Mouse (Mus musculus) midbrain, embryonic 15.5 days (tissue): ENCODE measurements around the gene Dimt1. TPM values are rescaled to one million over a fixed set of nuclear protein-coding genes. Genes with fewer than 3 reads are reported as not detected.
"Not testable (repeated sequence)": the region's sequence is repeated elsewhere in the genome, so short reads cannot be mapped to it uniquely, and the experiment has no call there.

ENCODE experiments used
- ATAC-seq: fragments of 200-750 bp; cut with Nextera tagmentation; replicated peaks from 2 replicates; pipeline ENCODE4 v1.8.0; 2017; ENCODE audit warnings: moderate TSS enrichment
- H3K27ac ChIP-seq: fragments of 300-500 bp; sonication (generic); 2 replicates; pipeline ENCODE4 v1.5.1; 2015; ENCODE audit warnings: mild to moderate bottlenecking, inconsistent platforms
- H3K27me3 ChIP-seq: fragments of 300-500 bp; sonication (generic); replicated peaks from 2 replicates; pipeline ENCODE4 v1.6.1; 2015; ENCODE audit warnings: inconsistent platforms
- H3K36me3 ChIP-seq: fragments of 300-500 bp; sonication (generic); replicated peaks from 2 replicates; pipeline ENCODE4 v1.6.1; 2015; ENCODE audit warnings: inconsistent platforms
- H3K4me1 ChIP-seq: fragments of 300-500 bp; sonication (generic); 2 replicates; pipeline ENCODE4 v1.6.1; 2015; ENCODE audit warnings: inconsistent platforms
- H3K4me2 ChIP-seq: fragments of 300-500 bp; sonication (generic); 2 replicates; pipeline ENCODE4 v1.6.1; 2015; ENCODE audit warnings: inconsistent platforms, mild to moderate bottlenecking, moderate library complexity
- H3K4me3 ChIP-seq: fragments of 300-500 bp; sonication (generic); 2 replicates; pipeline ENCODE4 v1.5.1; 2015; ENCODE audit warnings: mild to moderate bottlenecking, inconsistent platforms
- H3K9ac ChIP-seq: fragments of 300-500 bp; sonication (generic); 2 replicates; pipeline ENCODE4 v1.6.1; 2015; ENCODE audit warnings: mild to moderate bottlenecking, inconsistent platforms
- H3K9me3 ChIP-seq: fragments of 300-500 bp; sonication (generic); 2 replicates; pipeline ENCODE4 v1.6.1; 2016; ENCODE audit warnings: inconsistent platforms
- WGBS: fragments of 180-500 bp; shearing (Covaris S2); methylation state at CpG from one replicate; pipeline ENCODE4 v1.1.7; 2015; ENCODE audit warnings: mixed read lengths; 5-methylcytosine and 5-hydroxymethylcytosine counted together
- polyA plus RNA-seq: library from polyadenylated mRNA; unstranded; fragments of >200 nt; fragmentation: Nextera tagmentation; extraction: Ambion mirVana; gene quantifications from 2 replicates; pipeline ENCODE4 v1.2.1, GENCODE M21; 2015

The Dimt1 gene
- polyA plus RNA-seq: 37.2 and 37.8 TPM in 2 replicates

DNA sequence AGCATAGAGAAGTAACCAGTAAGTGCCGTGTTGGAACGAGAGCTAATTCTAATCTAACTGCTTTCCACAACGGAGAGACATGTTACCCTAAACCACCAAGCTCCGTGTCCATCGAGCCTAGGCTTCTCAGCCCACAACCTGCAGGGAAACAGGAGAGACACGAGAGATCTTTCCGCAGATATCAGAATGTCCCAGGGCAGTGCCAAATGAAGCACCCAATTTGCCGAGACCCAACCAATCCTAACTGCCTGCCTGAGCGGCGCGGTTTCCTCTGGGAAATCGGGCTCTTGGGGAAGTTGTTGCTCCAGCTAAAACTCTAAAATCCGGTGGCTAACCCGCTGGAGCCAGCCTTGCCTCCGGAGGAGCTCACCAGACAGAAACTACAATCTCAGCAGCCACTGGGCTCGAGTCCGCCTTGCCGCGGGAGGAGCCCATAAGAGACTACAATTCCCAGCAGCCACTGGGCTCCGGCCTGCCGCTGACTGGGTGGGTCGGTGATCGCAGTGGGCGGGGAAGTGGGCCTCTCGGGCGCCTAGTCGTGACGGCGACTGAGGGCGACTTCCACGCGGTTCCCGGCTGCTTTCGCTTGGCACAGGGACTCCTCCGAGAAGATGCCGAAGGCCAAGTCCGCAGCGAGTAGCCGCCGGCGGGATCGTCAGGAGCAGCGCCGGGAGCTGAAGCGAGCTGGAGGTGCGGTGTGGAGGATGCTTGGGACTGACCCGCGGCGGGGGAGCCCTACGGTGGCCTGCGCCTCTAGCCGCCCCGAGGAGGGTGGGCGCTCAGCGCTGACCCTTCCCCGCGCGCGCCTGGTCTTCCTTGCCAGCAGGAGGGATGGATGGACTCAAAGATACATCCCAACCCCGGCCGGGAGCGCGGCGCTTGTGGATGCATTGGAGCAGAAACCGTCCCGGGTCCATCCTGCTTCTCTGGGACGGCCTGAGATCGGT is at the start of gene Dimt1:
Gene Dimt1, plus strand, starts transcription at position 534 of the 947 bp plus-strand sequence.
- Histone ChIP-seq H3K4me3 (peak within 1 kb of the TSS; percentile 67), H3K9ac (peak within 1 kb of the TSS; percentile 68), H3K4me2 (peak within 1 kb of the TSS; percentile 59), H3K9me3 (no peaks in the 10 kb centered on the region), H3K27ac (peak within 1 kb of the TSS; percentile 85), H3K27me3 (no peaks in the 10 kb centered on the region), H3K36me3 (peaks cover 7% of the 10 kb centered on the region; the same call in 1 of the 2 replicates), H3K4me1 (peaks cover 19% of the 10 kb centered on the region)
- ATAC-seq: peak; percentile 99
- under 1% methylated on average over 68 of the region's 68 CpGs for WGBS

DNA sequence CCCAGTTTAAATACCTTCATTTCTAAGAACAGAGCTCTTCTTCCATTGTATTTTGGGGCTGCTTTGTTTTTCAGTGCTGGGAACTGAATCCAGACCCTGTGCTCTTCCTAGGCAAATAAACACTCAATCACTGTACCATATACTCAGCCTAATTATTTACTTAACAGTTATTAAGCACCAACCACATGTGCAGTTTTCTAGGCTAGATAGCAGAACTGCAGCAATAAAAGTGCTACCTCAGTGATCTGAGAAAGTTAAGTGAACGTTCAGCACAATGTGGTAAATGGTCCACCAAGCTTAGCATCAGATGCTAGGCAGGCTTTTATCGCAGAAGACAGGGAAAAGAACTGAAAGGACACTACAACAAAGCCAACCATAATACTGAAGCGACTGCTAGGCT is 42.3 kb upstream of the Dimt1 start:
- 93% methylated on average over 3 of the region's 3 CpGs for WGBS
- no peaks in the 10 kb centered on the region for H3K9me3 ChIP-seq
- no peaks in the 10 kb centered on the region for H3K27me3 ChIP-seq
- H3K4me2 ChIP-seq: no peak overlapping the region
- ATAC-seq: no peak
- H3K36me3 ChIP-seq: peaks cover 13% of the 10 kb centered on the region
- H3K4me1 ChIP-seq: no peaks in the 10 kb centered on the region
- no peak overlapping the region for H3K9ac ChIP-seq
- no peak overlapping the region for H3K27ac ChIP-seq
- H3K4me3 ChIP-seq: no peak overlapping the region

DNA sequence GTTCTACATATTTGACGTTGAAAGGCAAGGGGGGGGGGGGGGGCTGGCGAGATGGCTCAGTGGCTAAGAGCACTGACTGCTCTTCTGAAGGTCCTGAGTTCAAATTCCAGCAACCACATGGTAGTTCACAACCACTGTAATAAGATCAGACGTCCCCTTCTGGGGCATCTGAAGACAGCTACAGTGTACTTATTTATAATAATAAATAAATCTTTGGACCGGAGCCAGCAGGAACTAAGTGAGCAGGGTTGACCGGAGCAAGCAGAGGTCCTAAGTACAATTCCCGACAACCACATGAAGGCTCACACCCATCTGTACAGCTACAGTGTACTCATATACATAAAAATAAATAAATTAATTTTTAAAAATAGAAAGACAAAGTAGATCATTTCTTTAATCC is 41.8 kb upstream of the Dimt1 start:
- not testable (repeated sequence) for ATAC-seq, H3K9ac ChIP-seq, H3K27me3 ChIP-seq, H3K9me3 ChIP-seq, H3K4me3 ChIP-seq, H3K4me2 ChIP-seq, H3K4me1 ChIP-seq, H3K27ac ChIP-seq
- WGBS: 88% methylated on average over 6 of the region's 6 CpGs
- H3K36me3 ChIP-seq: peaks cover 17% of the 10 kb centered on the region

DNA sequence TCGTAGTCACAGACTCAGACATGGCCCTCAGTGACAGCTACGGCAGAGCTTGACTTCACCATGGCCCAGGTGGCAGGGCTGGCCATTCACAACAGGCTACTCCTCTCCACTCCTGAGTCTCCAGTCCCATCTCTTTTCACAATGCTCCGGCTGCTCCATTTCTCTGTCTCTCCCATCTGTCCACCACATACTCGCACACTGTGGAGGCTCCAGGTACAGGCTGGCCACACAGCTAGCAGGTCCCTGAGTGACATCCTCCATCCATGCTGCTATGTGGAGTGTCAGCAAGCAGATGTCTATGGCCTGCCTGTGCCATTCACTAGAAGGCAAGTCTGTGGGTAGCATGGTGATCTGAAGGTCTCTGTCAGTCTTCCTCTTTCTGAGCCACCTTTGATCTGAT is 39.7 kb upstream of the Dimt1 start:
- Histone ChIP-seq H3K27ac (no peak overlapping the region), H3K36me3 (peaks cover 18% of the 10 kb centered on the region), H3K4me3 (no peak overlapping the region), H3K4me2 (no peak overlapping the region), H3K9me3 (no peaks in the 10 kb centered on the region), H3K9ac (no peak overlapping the region), H3K4me1 (no peaks in the 10 kb centered on the region), H3K27me3 (no peaks in the 10 kb centered on the region)
- WGBS: 97% methylated on average over 4 of the region's 4 CpGs
- no peak for ATAC-seq

DNA sequence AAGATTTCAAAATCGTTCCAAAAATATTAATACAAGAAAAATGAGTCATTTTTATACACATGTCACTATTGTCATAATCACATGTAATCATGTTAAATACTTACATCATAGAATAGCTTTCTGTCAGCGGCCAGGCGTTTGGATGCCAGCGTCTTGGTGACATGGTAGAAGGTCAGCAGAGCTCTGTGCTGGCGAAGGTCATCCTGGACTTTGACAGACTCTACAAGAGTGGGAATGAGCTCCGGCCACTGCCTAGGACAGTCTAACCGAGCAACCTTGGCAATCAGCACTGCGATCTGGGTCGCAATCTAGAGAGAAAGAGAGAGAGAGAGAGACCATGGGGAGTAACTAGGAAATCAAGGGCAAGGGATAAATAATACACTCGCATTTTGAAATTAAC is 36.8 kb upstream of the Dimt1 start:
- no peak overlapping the region for H3K4me2 ChIP-seq
- H3K9ac ChIP-seq: no peak overlapping the region
- ATAC-seq: no peak
- no peaks in the 10 kb centered on the region for H3K27me3 ChIP-seq
- 96% methylated on average over 10 of the region's 10 CpGs for WGBS
- peaks cover 18% of the 10 kb centered on the region for H3K36me3 ChIP-seq
- H3K9me3 ChIP-seq: no peaks in the 10 kb centered on the region
- no peak overlapping the region for H3K4me3 ChIP-seq
- H3K27ac ChIP-seq: no peak overlapping the region
- no peaks in the 10 kb centered on the region for H3K4me1 ChIP-seq

DNA sequence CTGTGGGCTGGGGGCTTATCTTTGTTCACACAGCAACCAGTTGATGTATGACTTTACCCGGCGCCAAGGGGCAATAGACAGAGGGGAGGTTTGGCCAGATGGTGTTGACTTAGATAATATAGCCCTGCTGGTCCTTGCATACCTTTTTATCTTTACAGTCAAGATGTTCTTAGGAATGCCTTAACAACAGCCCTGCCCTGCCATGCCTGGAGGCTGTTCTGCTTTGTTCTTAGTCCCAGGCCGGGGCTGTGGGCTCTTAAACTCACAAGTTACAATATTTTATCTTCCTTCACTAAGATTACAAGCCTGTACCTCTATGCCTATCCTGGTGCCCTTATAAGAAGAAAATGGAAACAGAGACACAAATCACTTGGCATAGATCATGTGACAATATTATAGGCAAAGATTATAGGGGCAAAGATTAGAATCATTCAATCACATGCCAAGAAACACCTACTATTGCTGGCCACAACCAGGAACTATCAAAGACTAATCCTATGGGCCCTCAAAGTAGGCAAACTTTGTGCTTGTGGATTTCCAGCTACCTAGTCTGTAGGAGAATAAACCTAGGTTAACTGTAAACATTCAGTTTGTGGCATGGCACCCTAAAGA is 33.7 kb upstream of the Dimt1 start:
- ATAC-seq: no peak
- Histone ChIP-seq H3K36me3 (peaks cover 11% of the 10 kb centered on the region; the same call in 1 of the 2 replicates), H3K4me1 (no peaks in the 10 kb centered on the region), H3K27ac (no peak overlapping the region), H3K9ac (no peak overlapping the region), H3K27me3 (no peaks in the 10 kb centered on the region), H3K9me3 (no peaks in the 10 kb centered on the region), H3K4me2 (no peak overlapping the region), H3K4me3 (no peak overlapping the region)
- 71% methylated on average over 3 of the region's 3 CpGs for WGBS

DNA sequence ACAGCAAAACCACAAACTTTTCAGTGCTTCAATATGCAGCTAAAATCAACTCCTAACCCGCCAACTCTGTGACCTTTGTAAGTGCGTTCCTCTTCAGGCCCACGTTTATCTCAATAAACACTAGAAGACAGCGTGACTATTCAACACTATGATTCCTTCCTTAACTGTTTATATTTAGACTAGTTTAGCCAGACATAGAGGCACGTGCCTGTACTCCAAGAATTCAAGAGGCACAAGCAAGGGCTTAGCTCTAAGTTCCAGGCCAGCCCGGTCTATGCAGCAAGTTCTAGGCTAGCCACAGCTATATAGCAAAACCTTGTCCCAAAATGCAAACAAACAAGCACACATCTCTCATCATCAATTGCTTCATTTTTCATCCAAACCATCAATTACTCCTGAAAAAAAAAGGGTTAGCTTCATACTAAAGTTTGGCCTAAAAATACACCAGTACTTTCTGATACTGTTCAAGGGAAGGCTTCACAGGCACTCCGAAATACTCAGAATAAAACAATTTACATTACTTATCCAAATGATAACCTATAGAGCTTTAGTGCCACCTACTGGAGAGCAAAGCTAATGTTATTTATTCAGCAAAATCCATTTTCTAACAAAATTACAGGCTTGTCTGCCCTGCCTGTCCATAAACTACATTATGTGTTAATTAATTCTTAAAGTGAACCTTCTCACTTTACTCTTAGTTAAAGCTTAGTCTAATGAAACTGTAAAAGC is 28.4 kb upstream of the Dimt1 start:
- 0 out of 2 replicates have a peak, but pooled peaks cover 10% of the 10 kb centered on the region for H3K36me3 ChIP-seq
- no peaks in the 10 kb centered on the region for H3K27me3 ChIP-seq
- H3K9ac ChIP-seq: no peak overlapping the region
- H3K9me3 ChIP-seq: no peaks in the 10 kb centered on the region
- WGBS: 87% methylated on average over 7 of the region's 7 CpGs
- no peak overlapping the region for H3K27ac ChIP-seq
- no peak overlapping the region for H3K4me3 ChIP-seq
- no peak overlapping the region for H3K4me2 ChIP-seq
- ATAC-seq: peak; percentile 60; the same call in 1 of the 2 replicates
- no peaks in the 10 kb centered on the region for H3K4me1 ChIP-seq

DNA sequence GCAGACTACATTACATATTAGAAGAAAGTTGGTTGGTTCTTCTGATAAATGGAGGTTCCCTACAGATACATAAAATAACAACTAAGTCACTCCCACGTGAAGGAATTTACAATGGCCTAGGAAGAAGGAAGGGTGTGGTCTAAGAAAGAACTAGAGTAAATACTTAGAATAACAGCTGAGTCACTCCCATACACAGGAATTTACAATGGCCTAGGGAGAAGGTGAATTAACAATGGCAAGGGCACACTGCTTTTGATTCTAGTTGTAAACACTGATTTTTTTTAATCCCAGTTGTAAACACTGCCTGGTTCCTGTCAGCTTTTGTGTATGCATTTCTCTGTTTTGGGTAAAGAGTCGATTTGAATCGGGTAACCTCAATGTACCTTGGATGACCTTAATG is 21.0 kb upstream of the Dimt1 start:
- 98% methylated on average over 3 of the region's 3 CpGs for WGBS
- not testable (repeated sequence) for H3K4me3 ChIP-seq, H3K4me2 ChIP-seq, H3K4me1 ChIP-seq, H3K9ac ChIP-seq, ATAC-seq, H3K9me3 ChIP-seq, H3K27me3 ChIP-seq, H3K36me3 ChIP-seq, H3K27ac ChIP-seq

DNA sequence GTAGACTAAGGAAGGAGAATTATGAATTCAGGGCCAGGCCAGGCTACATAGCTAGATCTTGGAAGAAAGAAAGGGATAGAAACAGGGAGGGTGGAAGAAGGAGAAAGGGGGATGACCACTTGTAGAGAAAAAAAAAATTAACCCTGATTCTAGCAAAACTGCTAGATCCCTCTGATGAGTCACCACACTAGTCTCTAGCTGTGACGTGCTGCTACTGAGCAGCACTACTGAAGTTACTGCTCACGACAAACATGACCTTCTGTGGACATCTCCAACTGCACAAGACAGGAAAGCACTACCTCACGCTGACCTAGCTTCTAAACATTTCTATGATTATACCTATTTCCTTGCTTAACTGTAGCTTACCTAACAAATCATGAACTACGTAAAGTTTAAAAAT is 18.6 kb upstream of the Dimt1 start:
- Histone ChIP-seq H3K9ac (no peak overlapping the region), H3K27ac (no peak overlapping the region), H3K4me1 (no peaks in the 10 kb centered on the region), H3K4me2 (no peak overlapping the region), H3K4me3 (no peak overlapping the region), H3K27me3 (no peaks in the 10 kb centered on the region), H3K36me3 (peaks cover 4% of the 10 kb centered on the region; the same call in 1 of the 2 replicates), H3K9me3 (0 out of 2 replicates have a peak, but pooled peaks cover 3% of the 10 kb centered on the region)
- 95% methylated on average over 4 of the region's 4 CpGs for WGBS
- no peak for ATAC-seq

DNA sequence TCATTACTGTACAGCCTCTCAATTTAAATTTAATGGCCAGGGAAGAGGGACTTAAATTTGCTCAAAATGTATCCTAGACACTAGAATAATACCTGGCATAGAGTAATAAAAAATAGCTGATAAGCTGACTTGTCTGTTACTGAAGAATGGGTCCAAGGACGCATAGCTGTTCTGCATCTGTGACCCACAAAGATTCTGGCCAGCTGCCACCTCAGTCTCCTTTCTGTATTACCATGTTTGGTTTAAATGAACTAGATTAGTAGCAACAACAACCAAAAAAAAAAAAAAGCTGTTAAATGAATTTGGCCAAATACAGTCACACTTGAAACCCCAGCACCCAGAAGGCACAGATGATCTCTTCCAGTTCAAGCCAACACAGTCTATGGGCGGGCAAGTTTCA is 17.7 kb upstream of the Dimt1 start:
- H3K9me3 ChIP-seq: 0 out of 2 replicates have a peak, but pooled peaks cover 3% of the 10 kb centered on the region
- no peak for ATAC-seq
- H3K9ac ChIP-seq: no peak overlapping the region
- H3K36me3 ChIP-seq: peaks cover 4% of the 10 kb centered on the region; the same call in 1 of the 2 replicates
- H3K4me1 ChIP-seq: peaks cover 3% of the 10 kb centered on the region; the same call in 1 of the 2 replicates
- WGBS: 99% methylated on average over 2 of the region's 2 CpGs
- H3K27me3 ChIP-seq: no peaks in the 10 kb centered on the region
- no peak overlapping the region for H3K4me3 ChIP-seq
- no peak overlapping the region for H3K4me2 ChIP-seq
- no peak overlapping the region for H3K27ac ChIP-seq

DNA sequence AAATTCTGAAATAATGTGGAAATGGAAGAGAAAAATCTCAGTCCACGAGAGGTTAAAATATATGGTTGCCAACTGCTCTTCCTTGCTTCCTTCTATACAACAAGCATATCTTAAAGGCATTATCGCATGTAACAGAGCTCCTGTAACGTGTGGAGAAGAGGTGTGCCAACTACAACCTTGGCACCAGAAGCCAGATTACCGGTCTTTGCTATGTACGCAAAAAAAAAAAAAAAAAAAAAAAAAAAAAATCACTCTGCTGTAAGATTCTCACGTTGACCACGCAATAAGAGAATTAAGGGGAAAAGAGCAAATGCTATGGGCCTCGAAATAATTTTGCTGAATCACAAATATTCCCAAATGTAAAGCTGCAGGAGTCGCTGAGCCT is 11.1 kb upstream of the Dimt1 start:
- no peaks in the 10 kb centered on the region for H3K27me3 ChIP-seq
- peaks cover 16% of the 10 kb centered on the region for H3K4me1 ChIP-seq
- ATAC-seq: no peak
- no peaks in the 10 kb centered on the region for H3K9me3 ChIP-seq
- peak overlapping the region; percentile 89 for H3K27ac ChIP-seq
- peak overlapping the region; percentile 78 for H3K9ac ChIP-seq
- no peaks in the 10 kb centered on the region for H3K36me3 ChIP-seq
- H3K4me2 ChIP-seq: peak overlapping the region; percentile 67
- WGBS: 7% methylated on average over 9 of the region's 9 CpGs
- H3K4me3 ChIP-seq: peak overlapping the region; percentile 93
